Mouse (Mus musculus) neural tube, embryonic 14.5 days (tissue): ENCODE measurements around the gene Zfp428. TPM values are rescaled to one million over a fixed set of nuclear protein-coding genes. Genes with fewer than 3 reads are reported as not detected.
A peak's percentile ranks its signal among the peaks of the same experiment; 100 is the strongest.
"Not testable (repeated sequence)": the region's sequence is repeated elsewhere in the genome, so short reads cannot be mapped to it uniquely, and the experiment has no call there.

Experiments
- ATAC-seq: fragments of 200-750 bp; cut with Nextera tagmentation; 2 replicates; pipeline ENCODE4 v1.8.0; 2017; ENCODE audit warnings: low read depth, mild to moderate bottlenecking, moderate TSS enrichment, moderate library complexity
- H3K27ac ChIP-seq: fragments of 300-500 bp; sonication (generic); 2 replicates; pipeline ENCODE4 v1.5.1; 2014; ENCODE audit warnings: low read depth, mild to moderate bottlenecking, control low read depth, low read length, moderate library complexity, mixed read lengths
- H3K27me3 ChIP-seq: fragments of 300-500 bp; sonication (generic); 2 replicates; pipeline ENCODE4 v1.6.1; 2014; ENCODE audit warnings: low read length; ENCODE audit not compliant: control insufficient read depth, insufficient read depth
- H3K36me3 ChIP-seq: fragments of 300-500 bp; sonication (generic); 2 replicates; pipeline ENCODE4 v1.6.1; 2014; ENCODE audit warnings: low read length, mixed read lengths; ENCODE audit not compliant: control insufficient read depth, insufficient read depth
- H3K4me1 ChIP-seq: fragments of 300-500 bp; sonication (generic); 2 replicates; pipeline ENCODE4 v1.6.1; 2014; ENCODE audit warnings: low read length; ENCODE audit not compliant: control insufficient read depth, insufficient read depth
- H3K4me2 ChIP-seq: fragments of 300-500 bp; sonication (generic); 2 replicates; pipeline ENCODE4 v1.6.1; 2014; ENCODE audit warnings: mild to moderate bottlenecking, low read depth, low read length, control low read depth
- H3K4me3 ChIP-seq: fragments of 300-500 bp; sonication (generic); 2 replicates; pipeline ENCODE4 v1.5.1; 2014; ENCODE audit warnings: low read depth, low read length, control low read depth, mixed read lengths
- H3K9ac ChIP-seq: fragments of 300-500 bp; sonication (generic); replicated peaks from 2 replicates; pipeline ENCODE4 v1.6.1; 2014; ENCODE audit warnings: low read depth, mild to moderate bottlenecking, control low read depth, low read length, mixed read lengths
- H3K9me3 ChIP-seq: fragments of 300-500 bp; sonication (generic); 2 replicates; pipeline ENCODE4 v1.6.1; 2016; ENCODE audit warnings: low read length; ENCODE audit not compliant: control insufficient read depth
- WGBS: fragments of 180-500 bp; shearing (Covaris S2); extraction: QIAGEN DNeasy Blood & Tissue Kit; methylation state at CpG from one replicate; pipeline ENCODE4 v1.1.7; 2014; 5-methylcytosine and 5-hydroxymethylcytosine counted together
- polyA plus RNA-seq: library from polyadenylated mRNA; unstranded; fragments of >200 nt; fragmentation: Nextera tagmentation; extraction: Ambion mirVana; gene quantifications from 2 replicates; pipeline ENCODE4 v1.2.1, GENCODE M21; 2014

The Zfp428 gene
- polyA plus RNA-seq, 1 experiment from 2014 or later, result 211 TPM

DNA sequence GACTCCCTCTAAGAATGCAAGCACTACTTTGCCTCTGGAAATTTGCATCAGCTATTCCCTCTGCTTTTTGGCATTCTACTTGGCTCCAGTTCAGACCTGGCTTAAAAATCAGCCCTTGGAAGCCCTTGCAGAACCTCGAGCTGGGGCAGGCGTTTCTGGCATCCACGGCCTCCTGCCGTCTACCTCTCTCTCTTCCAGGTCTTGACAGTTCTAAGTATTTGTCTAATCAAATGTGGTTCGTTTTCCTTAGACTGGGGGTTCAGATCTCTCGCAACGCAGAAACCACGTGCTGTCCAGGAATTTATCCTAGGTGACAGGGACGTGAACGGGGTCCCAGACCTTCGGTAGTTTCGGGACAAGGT is 349 bp upstream of the Zfp428 start:
- Histone ChIP-seq H3K9ac (peak overlapping the region; percentile 89), H3K27ac (peak overlapping the region; percentile 99), H3K36me3 (peaks cover 13% of the 10 kb centered on the region; the same call in 1 of the 2 replicates), H3K4me2 (peak overlapping the region; percentile 66), H3K4me1 (peaks cover 25% of the 10 kb centered on the region), H3K27me3 (no peaks in the 10 kb centered on the region), H3K4me3 (peak overlapping the region; percentile 72), H3K9me3 (no peaks in the 10 kb centered on the region)
- 0 out of 2 replicates have a peak, but pooled peaks have one; percentile 6 for ATAC-seq
- WGBS, result under 1% methylated on average over 12 of the region's 12 CpGs

DNA sequence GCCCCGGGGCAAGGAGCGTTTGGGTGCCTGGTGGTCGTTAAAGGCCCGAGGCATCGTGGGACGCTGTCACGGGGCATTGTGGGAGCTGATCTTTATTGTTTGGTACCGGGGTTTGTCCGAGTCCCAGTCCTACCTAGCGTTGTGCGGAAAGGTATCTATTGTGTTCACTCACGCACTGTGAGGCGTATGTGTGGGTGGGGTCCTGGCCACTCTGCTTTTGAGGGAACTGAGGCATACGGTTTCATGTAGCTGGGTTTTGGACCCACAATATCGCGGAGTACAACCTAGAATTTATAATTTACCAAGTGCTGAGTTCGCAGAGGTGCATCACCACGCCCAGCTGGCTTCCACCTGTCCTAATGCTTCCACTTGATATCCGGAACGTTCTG is 914 bp downstream of the Zfp428 start:
- peaks cover 25% of the 10 kb centered on the region for H3K4me1 ChIP-seq
- peak; percentile 25 for ATAC-seq
- 0 out of 2 replicates have a peak, but pooled peaks cover 5% of the 10 kb centered on the region for H3K36me3 ChIP-seq
- H3K27me3 ChIP-seq, result no peaks in the 10 kb centered on the region
- H3K9me3 ChIP-seq, result no peaks in the 10 kb centered on the region
- H3K4me2 ChIP-seq, result peak overlapping the region; percentile 66
- WGBS, result 2% methylated on average over 20 of the region's 20 CpGs
- peak overlapping the region; percentile 99 for H3K27ac ChIP-seq
- peak overlapping the region; percentile 72 for H3K4me3 ChIP-seq
- peak overlapping the region; percentile 89 for H3K9ac ChIP-seq

DNA sequence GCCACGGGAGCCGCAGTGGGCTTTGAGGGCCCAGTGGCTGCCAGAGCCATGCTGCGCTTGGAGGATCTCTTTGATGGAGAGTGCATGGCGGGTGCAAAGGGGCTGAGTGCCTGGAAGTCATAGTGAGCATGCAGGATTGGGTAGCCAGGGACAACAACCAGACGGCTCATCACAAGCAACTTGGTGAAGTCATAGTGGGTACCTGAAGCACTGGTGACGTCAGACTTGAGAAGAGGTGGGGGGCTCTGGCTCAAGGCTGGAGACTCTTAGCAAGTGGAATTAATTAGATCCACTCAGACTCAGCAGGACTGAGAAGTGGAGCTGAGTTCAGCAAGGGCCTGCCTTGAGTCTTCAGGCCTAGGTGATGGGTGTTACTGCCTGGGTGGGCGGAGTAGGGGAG is 5.5 kb downstream of the Zfp428 start, which contains the start of gene AC161166.1:
AC161166.1 (minus strand) TSS at position 101 of the 400 bp plus-strand sequence.
- 97% methylated on average over 7 of the region's 7 CpGs for WGBS
- Histone ChIP-seq H3K9ac (no peak within 1 kb of the TSS), H3K27me3 (no peaks in the 10 kb centered on the region)

DNA sequence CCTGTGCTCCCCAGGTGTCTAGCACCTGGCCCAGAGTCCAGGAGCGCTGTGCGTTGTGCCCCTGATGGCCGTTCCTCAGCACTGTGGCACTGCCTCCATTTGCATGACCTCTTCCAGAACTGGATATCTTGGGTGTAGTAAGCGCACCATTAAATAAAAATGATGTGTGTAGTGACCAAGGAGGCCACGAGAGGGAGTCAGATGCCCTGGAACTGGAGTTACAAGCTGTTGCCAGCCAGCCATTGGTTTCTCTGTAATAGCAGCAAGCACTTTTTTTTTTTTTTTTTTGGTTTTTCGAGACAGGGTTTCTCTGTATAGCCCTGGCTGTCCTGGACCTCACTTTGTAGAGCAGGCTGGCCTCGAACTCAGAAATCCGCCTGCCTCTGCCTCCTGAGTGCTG is 9.5 kb downstream of the Zfp428 start:
- H3K4me2 ChIP-seq, H3K9me3 ChIP-seq, H3K27ac ChIP-seq, H3K27me3 ChIP-seq, H3K4me1 ChIP-seq, H3K9ac ChIP-seq, H3K4me3 ChIP-seq: not testable (repeated sequence)
- H3K36me3 ChIP-seq, result peaks cover 32% of the 10 kb centered on the region
- WGBS, result 68% methylated on average over 8 of the region's 8 CpGs
- ATAC-seq, result peak; percentile 29; the same call in 1 of the 2 replicates

More for the DNA sequence above, 5.5 kb downstream of the Zfp428 start, which contains the start of gene AC161166.1:
- no peak within 1 kb of the TSS for H3K4me2 ChIP-seq
- no peak within 1 kb of the TSS for H3K4me3 ChIP-seq
- ATAC-seq, result no peak
- peaks cover 6% of the 10 kb centered on the region; the same call in 1 of the 2 replicates for H3K4me1 ChIP-seq
- no peaks in the 10 kb centered on the region for H3K9me3 ChIP-seq
- peaks cover 37% of the 10 kb centered on the region for H3K36me3 ChIP-seq
- no peak within 1 kb of the TSS for H3K27ac ChIP-seq

DNA sequence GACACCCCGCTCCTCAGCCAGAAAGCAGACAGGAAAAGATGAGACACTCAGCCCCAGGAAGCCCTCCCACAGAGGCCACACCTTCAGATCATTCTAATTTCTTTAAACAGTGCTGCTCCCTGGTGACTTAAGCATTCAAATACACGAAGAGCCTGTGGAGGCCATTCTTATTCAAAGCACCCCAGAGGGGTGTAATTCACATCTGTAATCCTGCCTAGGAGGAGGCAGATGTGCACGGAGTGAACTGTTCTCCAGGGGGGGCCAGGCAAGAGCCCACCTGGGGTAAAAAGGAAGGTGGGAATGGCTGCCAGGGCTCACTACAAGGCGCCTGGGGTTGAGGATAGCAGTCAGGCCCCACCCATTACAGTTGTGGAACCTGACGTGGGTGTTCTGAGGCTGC is 10.3 kb downstream of the Zfp428 start:
- H3K36me3 ChIP-seq, result peaks cover 32% of the 10 kb centered on the region
- H3K4me2 ChIP-seq, result no peak overlapping the region
- no peak overlapping the region for H3K27ac ChIP-seq
- H3K27me3 ChIP-seq, result no peaks in the 10 kb centered on the region
- H3K4me3 ChIP-seq, result no peak overlapping the region
- 32% methylated on average over 5 of the region's 5 CpGs for WGBS
- no peaks in the 10 kb centered on the region for H3K9me3 ChIP-seq
- H3K4me1 ChIP-seq, result no peaks in the 10 kb centered on the region
- no peak overlapping the region for H3K9ac ChIP-seq
- ATAC-seq, result no peak

DNA sequence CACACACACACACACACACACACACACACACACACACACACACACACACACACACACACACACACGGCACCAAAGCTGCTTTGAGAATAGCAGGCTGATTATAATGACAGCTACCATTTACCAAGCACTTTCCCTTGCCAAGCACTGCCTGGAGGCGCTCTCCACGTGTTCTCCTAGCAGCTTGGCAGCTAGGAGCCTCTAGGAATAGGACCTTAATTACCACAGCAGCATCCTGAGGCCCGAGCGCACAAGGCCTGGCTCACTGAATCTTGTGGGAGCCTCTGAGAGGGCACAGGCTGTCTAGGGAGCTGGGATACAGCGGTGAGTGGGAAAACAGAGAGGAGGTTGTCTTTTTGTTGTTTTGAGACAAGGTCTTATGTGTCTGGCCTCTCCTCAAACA is 10.8 kb downstream of the Zfp428 start:
- 47% methylated on average over 6 of the region's 6 CpGs for whole genome bisulfite sequencing
- Histone ChIP-seq H3K4me2 (no peak overlapping the region), H3K9me3 (no peaks in the 10 kb centered on the region), H3K4me1 (no peaks in the 10 kb centered on the region), H3K27ac (peak overlapping the region; percentile 28; the same call in 1 of the 2 replicates), H3K4me3 (no peak overlapping the region), H3K27me3 (no peaks in the 10 kb centered on the region), H3K9ac (no peak overlapping the region), H3K36me3 (peaks cover 32% of the 10 kb centered on the region)
- ATAC-seq, result no peak

DNA sequence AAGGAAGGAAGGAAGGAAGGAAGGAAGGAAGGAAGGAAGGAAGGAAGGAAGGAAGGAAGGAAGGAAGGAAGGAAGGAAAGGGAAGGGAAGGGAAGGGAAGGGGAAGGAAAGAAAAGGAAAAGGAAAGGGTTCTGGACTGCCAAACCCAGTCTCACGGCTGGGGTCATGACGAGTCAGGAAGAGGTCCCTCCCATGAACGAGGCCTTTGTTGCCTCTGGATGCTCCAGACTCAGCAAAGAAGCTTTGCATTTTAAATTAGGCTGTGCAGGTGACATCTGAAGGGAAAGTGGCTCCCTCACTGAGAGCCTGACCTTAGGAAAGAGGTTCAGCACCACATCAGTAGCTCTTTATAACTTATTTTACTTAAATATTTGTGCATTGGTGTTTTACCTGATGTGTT is 12.3 kb downstream of the Zfp428 start:
- H3K9me3 ChIP-seq, result no peaks in the 10 kb centered on the region
- no peak overlapping the region for H3K27ac ChIP-seq
- no peak for ATAC-seq
- no peaks in the 10 kb centered on the region for H3K4me1 ChIP-seq
- H3K27me3 ChIP-seq, result no peaks in the 10 kb centered on the region
- H3K36me3 ChIP-seq, result peaks cover 27% of the 10 kb centered on the region
- WGBS, result 58% methylated on average over 3 of the region's 3 CpGs
- H3K9ac ChIP-seq, result no peak overlapping the region
- H3K4me3 ChIP-seq, result no peak overlapping the region
- H3K4me2 ChIP-seq, result no peak overlapping the region

DNA sequence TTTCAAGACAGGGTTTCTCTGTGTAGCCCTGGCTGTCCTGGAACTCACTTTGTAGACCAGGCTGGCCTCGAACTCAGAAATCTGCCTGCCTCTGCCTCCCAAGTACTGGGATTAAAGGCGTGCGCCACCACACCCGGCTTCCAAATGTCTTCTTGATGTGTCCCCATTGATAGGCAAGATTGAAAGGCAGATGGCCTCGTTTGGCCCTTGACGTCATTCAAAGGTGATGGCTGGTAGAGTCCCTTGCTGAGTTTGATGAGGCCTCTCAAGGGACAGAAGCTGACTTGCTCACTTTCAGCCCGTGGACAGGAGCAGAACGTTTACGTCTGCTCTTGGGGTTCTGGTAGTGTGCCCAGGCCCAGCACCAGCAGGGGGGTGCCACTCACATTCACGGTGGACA is 13.2 kb downstream of the Zfp428 start:
- ATAC-seq, H3K27me3 ChIP-seq, H3K4me2 ChIP-seq, H3K9ac ChIP-seq, H3K27ac ChIP-seq, H3K9me3 ChIP-seq, H3K4me3 ChIP-seq, H3K4me1 ChIP-seq: not testable (repeated sequence)
- WGBS, result 87% methylated on average over 9 of the region's 10 CpGs
- peaks cover 18% of the 10 kb centered on the region for H3K36me3 ChIP-seq

DNA sequence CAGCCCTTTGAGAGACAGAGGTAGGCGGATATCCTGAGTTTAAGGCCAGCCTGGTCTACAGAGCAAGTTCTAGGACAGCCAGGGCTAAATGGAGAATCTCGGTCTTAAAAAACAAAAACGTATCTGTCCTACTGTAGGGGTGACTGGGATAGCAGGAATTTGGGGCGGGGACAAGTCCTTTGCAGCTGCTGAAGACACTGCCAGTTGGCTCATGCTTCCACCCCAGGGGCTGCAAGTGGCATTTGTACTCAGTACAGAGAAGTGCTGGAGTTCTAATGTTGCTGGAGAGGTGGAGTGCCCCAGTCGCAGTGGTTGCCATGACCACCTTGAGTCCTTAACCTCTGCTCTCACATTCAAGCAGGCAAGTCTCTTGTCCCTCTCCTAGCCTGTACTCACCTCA is 16.0 kb downstream of the Zfp428 start:
- Histone ChIP-seq H3K4me1 (no peaks in the 10 kb centered on the region), H3K27ac (no peak overlapping the region), H3K9ac (no peak overlapping the region), H3K4me3 (no peak overlapping the region), H3K4me2 (no peak overlapping the region), H3K9me3 (no peaks in the 10 kb centered on the region), H3K36me3 (no peaks in the 10 kb centered on the region), H3K27me3 (no peaks in the 10 kb centered on the region)
- 62% methylated on average over 5 of the region's 5 CpGs for WGBS
- no peak for ATAC-seq
